Mouse (Mus musculus) embryonic facial prominence, embryonic 15.5 days (tissue): Measurements from ENCODE around the gene Pou6f2. TPM values are rescaled to one million over a fixed set of nuclear protein-coding genes. Genes with fewer than 3 reads are reported as not detected.

Experiments
- ATAC-seq: fragments of 200-750 bp; cut with Nextera tagmentation; 2 replicates; pipeline ENCODE4 v1.8.0; 2017; ENCODE audit warnings: low read depth, moderate TSS enrichment; ENCODE audit not compliant: insufficient number of reproducible peaks, low FRiP score, low TSS enrichment
- H3K27ac ChIP-seq: fragments of 300-500 bp; sonication (generic); replicated peaks from 2 replicates; pipeline ENCODE4 v1.5.1; 2015; ENCODE audit warnings: mild to moderate bottlenecking, inconsistent platforms
- H3K27me3 ChIP-seq: fragments of 300-500 bp; sonication (generic); 2 replicates; pipeline ENCODE4 v1.6.1; 2015; ENCODE audit warnings: inconsistent platforms
- H3K36me3 ChIP-seq: fragments of 300-500 bp; sonication (generic); 2 replicates; pipeline ENCODE4 v1.6.1; 2015; ENCODE audit warnings: mild to moderate bottlenecking, inconsistent platforms
- H3K4me1 ChIP-seq: fragments of 300-500 bp; sonication (generic); 2 replicates; pipeline ENCODE4 v1.6.1; 2015; ENCODE audit warnings: inconsistent platforms
- H3K4me2 ChIP-seq: fragments of 300-500 bp; sonication (generic); replicated peaks from 2 replicates; pipeline ENCODE4 v1.6.1; 2015; ENCODE audit warnings: mild to moderate bottlenecking, inconsistent platforms
- H3K4me3 ChIP-seq: fragments of 300-500 bp; sonication (generic); replicated peaks from 2 replicates; pipeline ENCODE4 v1.5.1; 2015; ENCODE audit warnings: mild to moderate bottlenecking, inconsistent platforms
- H3K9ac ChIP-seq: fragments of 300-500 bp; sonication (generic); 2 replicates; pipeline ENCODE4 v1.6.1; 2015; ENCODE audit warnings: inconsistent platforms
- H3K9me3 ChIP-seq: fragments of 300-500 bp; sonication (generic); replicated peaks from 2 replicates; pipeline ENCODE4 v1.6.1; 2016; ENCODE audit warnings: inconsistent platforms
- WGBS: fragments of 180-500 bp; shearing (Covaris S2); methylation state at CpG from one replicate; pipeline ENCODE4 v1.1.7; 2015; 5-methylcytosine and 5-hydroxymethylcytosine counted together
- polyA plus RNA-seq: library from polyadenylated mRNA; unstranded; fragments of >200 nt; fragmentation: Nextera tagmentation; extraction: Ambion mirVana; gene quantifications from 2 replicates; pipeline ENCODE4 v1.2.1, GENCODE M21; 2015

Gene Pou6f2
- polyA plus RNA-seq, 1 experiment from 2014 or later = 0.36 TPM

- no peaks in the 10 kb centered on the region for H3K4me1 ChIP-seq
- no peaks in the 10 kb centered on the region for H3K27me3 ChIP-seq
- no peak overlapping the region for H3K9ac ChIP-seq
- ATAC-seq = no peak
- H3K27ac ChIP-seq = no peak overlapping the region
- 94% methylated on average over 14 of the region's 14 CpGs for WGBS
- H3K36me3 ChIP-seq = no peaks in the 10 kb centered on the region
- H3K9me3 ChIP-seq = no peaks in the 10 kb centered on the region
- no peak overlapping the region for H3K4me3 ChIP-seq
- H3K4me2 ChIP-seq = no peak overlapping the region
Measured at GRCm38 (mm10) chr13:18211242-18211641, 186.2 kb downstream of the Pou6f2 start.

- H3K27me3 ChIP-seq = no peaks in the 10 kb centered on the region
- no peak overlapping the region for H3K27ac ChIP-seq
- no peak overlapping the region for H3K4me3 ChIP-seq
- H3K36me3 ChIP-seq = no peaks in the 10 kb centered on the region
- 37% methylated on average over 8 of the region's 8 CpGs for WGBS
- H3K9ac ChIP-seq = no peak overlapping the region
- ATAC-seq = no peak
- H3K9me3 ChIP-seq = no peaks in the 10 kb centered on the region
- no peak overlapping the region for H3K4me2 ChIP-seq
- H3K4me1 ChIP-seq = 0 out of 2 replicates have a peak, but pooled peaks cover 3% of the 10 kb centered on the region
Measured at GRCm38 (mm10) chr13:18204476-18205250, 192.8 kb downstream of the Pou6f2 start.

- no peak overlapping the region for H3K4me3 ChIP-seq
- H3K9me3 ChIP-seq = no peaks in the 10 kb centered on the region
- no peaks in the 10 kb centered on the region for H3K36me3 ChIP-seq
- no peaks in the 10 kb centered on the region for H3K27me3 ChIP-seq
- ATAC-seq = no peak
- H3K27ac ChIP-seq = no peak overlapping the region
- H3K4me2 ChIP-seq = no peak overlapping the region
- no peaks in the 10 kb centered on the region for H3K4me1 ChIP-seq
- H3K9ac ChIP-seq = no peak overlapping the region
- WGBS = 50% methylated on average over 3 of the region's 3 CpGs
Measured at GRCm38 (mm10) chr13:18174003-18174402, 223.5 kb downstream of the Pou6f2 start.

GRCm38 (mm10) chr13:18173021-18173420 is 224.5 kb downstream of the Pou6f2 start:
- H3K9me3 ChIP-seq = no peaks in the 10 kb centered on the region
- 47% methylated on average over 3 of the region's 3 CpGs for WGBS
- no peak overlapping the region for H3K4me3 ChIP-seq
- H3K27ac ChIP-seq = no peak overlapping the region
- no peaks in the 10 kb centered on the region for H3K36me3 ChIP-seq
- H3K9ac ChIP-seq = no peak overlapping the region
- no peak overlapping the region for H3K4me2 ChIP-seq
- H3K27me3 ChIP-seq = no peaks in the 10 kb centered on the region
- ATAC-seq = no peak
- H3K4me1 ChIP-seq = no peaks in the 10 kb centered on the region

- no peaks in the 10 kb centered on the region for H3K36me3 ChIP-seq
- H3K27me3 ChIP-seq = no peaks in the 10 kb centered on the region
- ATAC-seq = no peak
- H3K4me3 ChIP-seq = no peak overlapping the region
- no peak overlapping the region for H3K4me2 ChIP-seq
- 32% methylated on average over 9 of the region's 9 CpGs for WGBS
- H3K9ac ChIP-seq = no peak overlapping the region
- no peaks in the 10 kb centered on the region for H3K9me3 ChIP-seq
- no peaks in the 10 kb centered on the region for H3K4me1 ChIP-seq
- H3K27ac ChIP-seq = no peak overlapping the region
Measured at GRCm38 (mm10) chr13:18172334-18172733, 225.2 kb downstream of the Pou6f2 start.

GRCm38 (mm10) chr13:18164182-18164581 is 233.3 kb downstream of the Pou6f2 start:
- no peak overlapping the region for H3K4me3 ChIP-seq
- WGBS = 93% methylated on average over 1 of the region's 1 CpGs
- H3K27me3 ChIP-seq = no peaks in the 10 kb centered on the region
- no peak overlapping the region for H3K4me2 ChIP-seq
- H3K9ac ChIP-seq = no peak overlapping the region
- no peaks in the 10 kb centered on the region for H3K4me1 ChIP-seq
- no peak overlapping the region for H3K27ac ChIP-seq
- H3K9me3 ChIP-seq = no peaks in the 10 kb centered on the region
- no peak for ATAC-seq
- H3K36me3 ChIP-seq = no peaks in the 10 kb centered on the region

GRCm38 (mm10) chr13:18160566-18160965 is 236.9 kb downstream of the Pou6f2 start:
- Histone ChIP-seq H3K27me3 (no peaks in the 10 kb centered on the region), H3K9me3 (no peaks in the 10 kb centered on the region), H3K4me2 (no peak overlapping the region), H3K36me3 (no peaks in the 10 kb centered on the region), H3K9ac (no peak overlapping the region), H3K4me3 (no peak overlapping the region), H3K27ac (no peak overlapping the region), H3K4me1 (no peaks in the 10 kb centered on the region)
- WGBS = 65% methylated on average over 5 of the region's 5 CpGs
- ATAC-seq = no peak

GRCm38 (mm10) chr13:18153949-18154582 is 243.4 kb downstream of the Pou6f2 start:
- H3K9ac ChIP-seq = no peak overlapping the region
- no peaks in the 10 kb centered on the region for H3K27me3 ChIP-seq
- ATAC-seq = no peak
- H3K4me1 ChIP-seq = no peaks in the 10 kb centered on the region
- no peak overlapping the region for H3K4me3 ChIP-seq
- no peak overlapping the region for H3K4me2 ChIP-seq
- H3K27ac ChIP-seq = no peak overlapping the region
- no peaks in the 10 kb centered on the region for H3K9me3 ChIP-seq
- 69% methylated on average over 6 of the region's 6 CpGs for WGBS
- no peaks in the 10 kb centered on the region for H3K36me3 ChIP-seq

- Histone ChIP-seq H3K9me3 (no peaks in the 10 kb centered on the region), H3K4me3 (no peak overlapping the region), H3K4me1 (no peaks in the 10 kb centered on the region), H3K27me3 (no peaks in the 10 kb centered on the region), H3K27ac (no peak overlapping the region), H3K9ac (no peak overlapping the region), H3K4me2 (no peak overlapping the region), H3K36me3 (no peaks in the 10 kb centered on the region)
- 75% methylated on average over 2 of the region's 2 CpGs for WGBS
- ATAC-seq = no peak
Measured at GRCm38 (mm10) chr13:18133646-18134045, 263.8 kb downstream of the Pou6f2 start.

- no peaks in the 10 kb centered on the region for H3K36me3 ChIP-seq
- no peaks in the 10 kb centered on the region for H3K27me3 ChIP-seq
- 69% methylated on average over 5 of the region's 5 CpGs for WGBS
- H3K4me3 ChIP-seq = no peak overlapping the region
- no peak for ATAC-seq
- H3K9me3 ChIP-seq = no peaks in the 10 kb centered on the region
- no peak overlapping the region for H3K27ac ChIP-seq
- H3K4me2 ChIP-seq = no peak overlapping the region
- H3K9ac ChIP-seq = no peak overlapping the region
- H3K4me1 ChIP-seq = no peaks in the 10 kb centered on the region
Measured at GRCm38 (mm10) chr13:18133193-18133592, 264.3 kb downstream of the Pou6f2 start.

- H3K9ac ChIP-seq = no peak overlapping the region
- no peaks in the 10 kb centered on the region for H3K4me1 ChIP-seq
- no peak overlapping the region for H3K4me2 ChIP-seq
- no peaks in the 10 kb centered on the region for H3K27me3 ChIP-seq
- no peak for ATAC-seq
- H3K4me3 ChIP-seq = no peak overlapping the region
- no peaks in the 10 kb centered on the region for H3K9me3 ChIP-seq
- no peak overlapping the region for H3K27ac ChIP-seq
- H3K36me3 ChIP-seq = no peaks in the 10 kb centered on the region
Measured at GRCm38 (mm10) chr13:18131324-18131723, 266.2 kb downstream of the Pou6f2 start.

- Histone ChIP-seq H3K4me1 (peaks cover 5% of the 10 kb centered on the region), H3K27ac (no peak overlapping the region), H3K9me3 (no peaks in the 10 kb centered on the region), H3K27me3 (no peaks in the 10 kb centered on the region), H3K36me3 (no peaks in the 10 kb centered on the region), H3K9ac (no peak overlapping the region), H3K4me2 (no peak overlapping the region), H3K4me3 (no peak overlapping the region)
- 29% methylated on average over 5 of the region's 5 CpGs for WGBS
- ATAC-seq = no peak
Measured at GRCm38 (mm10) chr13:18129697-18130096, 267.8 kb downstream of the Pou6f2 start.
